Mouse (Mus musculus) limb, embryonic 12.5 days (tissue): ENCODE data around the gene Hist2h3c1. TPM values are rescaled to one million over a fixed set of nuclear protein-coding genes. Genes with fewer than 3 reads are reported as not detected.
A peak's percentile ranks its signal among the peaks of the same experiment; 100 is the strongest.
"Not testable (repeated sequence)": the region's sequence is repeated elsewhere in the genome, so short reads cannot be mapped to it uniquely, and the experiment has no call there.

Experiments used
- ATAC-seq: fragments of 200-750 bp; cut with Nextera tagmentation; 2 replicates; pipeline ENCODE4 v1.8.0; 2017; ENCODE audit warnings: low read depth, moderate TSS enrichment; ENCODE audit not compliant: insufficient number of reproducible peaks, insufficient read depth, low FRiP score, low TSS enrichment
- H3K27ac ChIP-seq: fragments of 300-500 bp; sonication (generic); 2 replicates; pipeline ENCODE4 v1.5.1; 2016; ENCODE audit warnings: mild to moderate bottlenecking, moderate library complexity
- H3K27me3 ChIP-seq: fragments of 300-500 bp; sonication (generic); 2 replicates; pipeline ENCODE4 v1.6.1; 2016; ENCODE audit warnings: mild to moderate bottlenecking, moderate library complexity
- H3K36me3 ChIP-seq: fragments of 300-500 bp; sonication (generic); 2 replicates; pipeline ENCODE4 v1.6.1; 2016; ENCODE audit warnings: mild to moderate bottlenecking, moderate library complexity
- H3K4me1 ChIP-seq: fragments of 300-500 bp; sonication (generic); replicated peaks from 2 replicates; pipeline ENCODE4 v1.6.1; 2016
- H3K4me2 ChIP-seq: fragments of 300-500 bp; sonication (generic); 2 replicates; pipeline ENCODE4 v1.6.1; 2016; ENCODE audit warnings: mild to moderate bottlenecking, moderate library complexity
- H3K4me3 ChIP-seq: fragments of 300-500 bp; sonication (generic); replicated peaks from 2 replicates; pipeline ENCODE4 v1.5.1; 2016; ENCODE audit warnings: mild to moderate bottlenecking
- H3K9ac ChIP-seq: fragments of 300-500 bp; sonication (generic); replicated peaks from 2 replicates; pipeline ENCODE4 v1.6.1; 2016; ENCODE audit warnings: mild to moderate bottlenecking, moderate library complexity
- H3K9me3 ChIP-seq: fragments of 300-500 bp; sonication (generic); 2 replicates; pipeline ENCODE4 v1.6.1; 2016; ENCODE audit warnings: mild to moderate bottlenecking, moderate library complexity
- WGBS: fragments of 180-500 bp; shearing (Covaris S2); methylation state at CpG from one replicate; pipeline ENCODE4 v1.1.7; 2016; 5-methylcytosine and 5-hydroxymethylcytosine counted together
- polyA plus RNA-seq: library from polyadenylated mRNA; unstranded; fragments of >200 nt; fragmentation: Nextera tagmentation; extraction: Ambion mirVana; gene quantifications from 2 replicates; pipeline ENCODE4 v1.2.1, GENCODE M21; 2016

The Hist2h3c1 gene
- 0.35 TPM in 1 of 2 replicates, not detected in the other for polyA plus RNA-seq

DNA sequence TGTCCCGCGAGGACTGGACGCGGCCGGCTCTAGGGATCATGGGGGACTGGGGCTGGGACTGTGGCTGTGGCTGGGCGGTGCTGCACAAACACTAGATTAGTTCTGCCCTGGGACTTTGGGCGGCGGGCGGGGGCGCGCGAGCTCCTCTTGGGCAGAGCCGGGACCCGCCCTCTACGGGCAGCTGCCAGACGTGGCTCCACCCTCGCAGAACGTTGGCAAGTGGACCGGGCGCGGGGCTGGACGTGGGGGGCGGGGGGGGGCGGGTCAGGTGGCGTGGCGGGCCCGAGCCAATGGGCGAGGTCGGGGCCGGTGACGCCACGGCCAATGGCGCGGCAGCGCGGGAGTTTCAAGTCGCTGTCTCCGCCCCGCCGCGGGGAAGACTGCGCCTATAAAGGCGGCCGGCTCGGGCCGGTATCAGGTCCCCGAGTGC lies at the start of gene Hist2h3c1:
Gene Hist2h3c1 (plus strand): TSS at position 259 of the 430 bp plus-strand sequence.
- H3K27ac ChIP-seq = peak within 1 kb of the TSS; percentile 82
- H3K4me2 ChIP-seq = peak within 1 kb of the TSS; percentile 59
- no CpG with 5 or more reads among the region's 47 CpGs for WGBS
- peak; percentile 94 for ATAC-seq
- not testable (repeated sequence) for H3K36me3 ChIP-seq, H3K27me3 ChIP-seq, H3K9me3 ChIP-seq
- H3K4me3 ChIP-seq = peak within 1 kb of the TSS; percentile 46
- peaks cover 55% of the 10 kb centered on the region for H3K4me1 ChIP-seq
- H3K9ac ChIP-seq = peak within 1 kb of the TSS; percentile 71

DNA sequence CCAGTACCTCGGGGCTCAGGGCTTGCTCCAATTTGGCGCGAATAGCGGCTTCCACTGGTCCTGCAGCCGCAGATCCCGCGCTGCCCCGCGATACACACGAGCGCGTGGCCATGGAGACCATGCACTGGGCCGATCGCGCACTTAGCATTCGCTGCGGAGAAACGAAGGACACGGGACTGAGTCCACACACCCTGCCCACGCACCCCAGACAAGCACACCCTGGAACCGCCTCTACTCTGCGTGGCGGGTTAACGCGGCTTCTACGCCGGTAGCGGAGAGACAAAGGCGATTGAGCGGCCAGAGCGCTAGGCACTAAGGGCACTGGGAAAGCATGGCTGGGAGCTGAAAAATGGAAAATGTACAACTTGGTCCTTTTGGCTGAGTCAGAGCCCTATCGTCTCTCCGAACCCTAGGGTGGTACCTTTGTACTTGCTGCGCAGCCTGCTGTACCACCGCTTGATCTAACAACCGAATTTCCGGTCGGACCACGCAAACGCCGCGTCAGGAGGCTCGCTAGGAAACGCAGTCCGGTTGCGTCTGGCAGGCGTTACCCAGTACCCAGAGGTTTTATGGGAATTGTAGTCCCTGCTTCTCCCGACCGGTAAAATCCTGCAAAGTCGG lies 49.2 kb upstream of the Hist2h3c1 start:
- peaks cover 11% of the 10 kb centered on the region for H3K4me1 ChIP-seq
- peak overlapping the region; percentile 66 for H3K4me3 ChIP-seq
- no peaks in the 10 kb centered on the region for H3K9me3 ChIP-seq
- H3K27me3 ChIP-seq = 0 out of 2 replicates have a peak, but pooled peaks cover 3% of the 10 kb centered on the region
- peaks cover 4% of the 10 kb centered on the region; the same call in 1 of the 2 replicates for H3K36me3 ChIP-seq
- peak; percentile 91 for ATAC-seq
- peak overlapping the region; percentile 91 for H3K4me2 ChIP-seq
- peak overlapping the region; percentile 87 for H3K9ac ChIP-seq
- H3K27ac ChIP-seq = peak overlapping the region; percentile 98
- whole genome bisulfite sequencing = under 1% methylated on average over 50 of the region's 50 CpGs

DNA sequence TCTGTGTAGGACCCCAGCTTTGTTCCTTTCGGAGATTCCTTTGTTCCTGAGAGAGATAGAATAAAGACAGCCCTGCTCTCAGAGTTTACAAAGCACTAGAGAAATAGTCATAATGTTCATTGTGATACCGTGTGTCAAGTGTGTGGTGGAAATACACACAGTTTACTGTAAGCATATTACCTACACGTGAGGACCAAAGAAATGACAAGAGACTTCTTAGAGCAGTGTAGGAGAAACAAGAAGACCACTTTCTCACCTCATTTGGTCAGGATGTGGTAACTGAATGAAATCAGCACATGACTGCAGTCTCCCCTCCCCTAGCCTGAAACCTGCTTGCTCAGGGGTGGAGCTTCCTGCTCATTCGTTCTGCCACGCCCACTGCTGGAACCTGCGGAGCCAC lies 48.3 kb upstream of the Hist2h3c1 start:
- H3K9me3 ChIP-seq = no peaks in the 10 kb centered on the region
- peaks cover 4% of the 10 kb centered on the region; the same call in 1 of the 2 replicates for H3K36me3 ChIP-seq
- peak overlapping the region; percentile 91 for H3K4me2 ChIP-seq
- 0 out of 2 replicates have a peak, but pooled peaks cover 3% of the 10 kb centered on the region for H3K27me3 ChIP-seq
- H3K4me1 ChIP-seq = peaks cover 11% of the 10 kb centered on the region
- peak overlapping the region; percentile 66 for H3K4me3 ChIP-seq
- 5% methylated on average over 6 of the region's 6 CpGs for WGBS
- ATAC-seq = peak; percentile 21; the same call in 1 of the 2 replicates
- H3K9ac ChIP-seq = peak overlapping the region; percentile 40
- 0 out of 2 replicates have a peak overlapping the region, but pooled peaks have one; percentile 35 for H3K27ac ChIP-seq

DNA sequence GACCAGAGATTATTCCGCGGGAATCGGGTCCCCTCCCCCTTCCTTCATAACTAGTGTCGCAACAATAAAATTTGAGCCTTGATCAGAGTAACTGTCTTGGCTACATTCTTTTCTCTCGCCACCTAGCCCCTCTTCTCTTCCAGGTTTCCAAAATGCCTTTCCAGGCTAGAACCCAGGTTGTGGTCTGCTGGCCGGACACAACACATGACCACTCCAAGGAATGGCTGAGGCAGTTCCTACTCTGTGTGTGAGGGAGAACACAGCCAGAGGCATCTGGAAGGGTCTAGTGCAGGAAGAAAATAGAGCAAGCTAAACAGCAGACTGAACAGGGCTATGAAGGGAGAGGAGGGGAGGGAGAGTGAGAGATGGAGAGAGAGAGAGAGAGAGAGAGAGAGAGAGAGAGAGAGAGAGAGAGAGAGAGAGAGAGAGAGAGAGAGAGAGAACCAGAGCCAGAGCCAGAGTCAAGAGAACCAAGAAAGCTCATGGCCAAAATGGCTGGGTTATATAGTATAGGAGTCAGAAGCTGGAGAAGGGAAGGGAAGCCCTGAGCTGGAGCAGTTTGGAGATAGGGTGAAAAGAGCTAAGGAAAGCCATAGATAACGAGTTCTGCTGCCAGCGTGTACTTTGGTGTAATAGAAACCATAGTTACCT lies 47.8 kb upstream of the Hist2h3c1 start:
- peak overlapping the region; percentile 91; the same call in 1 of the 2 replicates for H3K4me2 ChIP-seq
- not testable (repeated sequence) for H3K36me3 ChIP-seq, ATAC-seq, H3K27me3 ChIP-seq, H3K4me3 ChIP-seq, H3K9me3 ChIP-seq, H3K27ac ChIP-seq, H3K9ac ChIP-seq
- WGBS = 24% methylated on average over 8 of the region's 8 CpGs
- H3K4me1 ChIP-seq = peaks cover 11% of the 10 kb centered on the region

- no peaks in the 10 kb centered on the region for H3K27me3 ChIP-seq
- ATAC-seq = no peak
- peaks cover 4% of the 10 kb centered on the region; the same call in 1 of the 2 replicates for H3K36me3 ChIP-seq
- WGBS = 38% methylated on average over 2 of the region's 2 CpGs
- no peak overlapping the region for H3K27ac ChIP-seq
- H3K9ac ChIP-seq = no peak overlapping the region
- no peak overlapping the region for H3K4me2 ChIP-seq
- no peaks in the 10 kb centered on the region for H3K9me3 ChIP-seq
- H3K4me1 ChIP-seq = peaks cover 11% of the 10 kb centered on the region
- no peak overlapping the region for H3K4me3 ChIP-seq
These were observed 46.8 kb upstream of the Hist2h3c1 start for GRCm38 (mm10) chr3:96199731-96200130.

DNA sequence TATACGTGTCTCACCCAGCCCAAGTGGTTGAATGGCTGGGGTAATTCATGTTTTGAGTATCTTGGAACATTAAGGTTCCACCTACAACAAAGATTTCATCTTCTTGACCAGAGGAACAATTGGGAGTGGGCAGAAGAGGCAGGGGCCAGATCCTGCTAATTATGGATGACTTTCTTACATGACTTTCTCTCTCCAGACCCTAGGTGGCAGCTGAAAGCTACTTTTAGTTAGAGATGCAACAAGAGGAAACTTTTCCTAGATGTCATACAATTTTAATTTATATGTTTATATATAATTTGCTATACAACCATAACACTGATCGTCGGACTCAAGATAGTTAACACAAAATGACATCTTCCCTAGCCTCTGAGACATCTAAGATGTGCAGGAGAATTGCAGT lies 38.7 kb upstream of the Hist2h3c1 start:
- Histone ChIP-seq H3K4me1 (no peaks in the 10 kb centered on the region), H3K9me3 (no peaks in the 10 kb centered on the region), H3K27ac (no peak overlapping the region), H3K4me2 (no peak overlapping the region), H3K4me3 (no peak overlapping the region), H3K27me3 (no peaks in the 10 kb centered on the region), H3K9ac (no peak overlapping the region), H3K36me3 (no peaks in the 10 kb centered on the region)
- 89% methylated on average over 3 of the region's 3 CpGs for WGBS
- ATAC-seq = no peak

- ATAC-seq = no peak
- Histone ChIP-seq H3K4me2 (no peak overlapping the region), H3K27me3 (no peaks in the 10 kb centered on the region), H3K9ac (no peak overlapping the region), H3K9me3 (no peaks in the 10 kb centered on the region), H3K4me1 (no peaks in the 10 kb centered on the region), H3K36me3 (no peaks in the 10 kb centered on the region), H3K4me3 (no peak overlapping the region), H3K27ac (no peak overlapping the region)
- 26% methylated on average over 15 of the region's 15 CpGs for WGBS
These were observed 37.2 kb upstream of the Hist2h3c1 start for GRCm38 (mm10) chr3:96209242-96209641.

- H3K4me2 ChIP-seq = peak overlapping the region; percentile 80
- H3K27ac ChIP-seq = peak overlapping the region; percentile 99
- H3K27me3 ChIP-seq = no peaks in the 10 kb centered on the region
- no peaks in the 10 kb centered on the region for H3K9me3 ChIP-seq
- H3K4me1 ChIP-seq = peaks cover 34% of the 10 kb centered on the region
- H3K4me3 ChIP-seq = peak overlapping the region; percentile 59
- peak; percentile 9; the same call in 1 of the 2 replicates for ATAC-seq
- H3K36me3 ChIP-seq = no peaks in the 10 kb centered on the region
- WGBS = under 1% methylated on average over 12 of the region's 12 CpGs
- H3K9ac ChIP-seq = peak overlapping the region; percentile 63
These were observed 27.3 kb upstream of the Hist2h3c1 start for GRCm38 (mm10) chr3:96219191-96219641.

DNA sequence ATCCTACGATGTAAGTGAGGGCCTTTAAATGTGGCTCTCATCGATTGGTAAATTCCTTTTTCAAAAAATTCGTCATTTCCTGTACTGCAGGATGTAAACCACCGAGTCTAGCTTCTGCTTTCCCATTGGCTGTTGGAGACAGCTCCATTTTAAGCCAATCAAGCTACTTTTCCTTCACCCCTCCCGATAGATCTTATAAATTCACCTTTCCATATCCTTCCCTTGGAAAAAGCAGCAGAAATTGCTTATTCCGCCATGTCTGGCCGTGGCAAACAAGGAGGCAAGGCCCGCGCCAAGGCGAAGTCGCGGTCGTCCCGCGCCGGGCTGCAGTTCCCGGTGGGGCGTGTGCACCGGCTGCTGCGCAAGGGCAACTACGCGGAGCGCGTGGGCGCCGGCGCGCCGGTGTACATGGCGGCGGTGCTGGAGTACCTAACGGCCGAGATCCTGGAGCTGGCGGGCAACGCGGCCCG lies 26.8 kb upstream of the Hist2h3c1 start, which contains the start of the genes Bola1 and Hist2h2ab:
Gene Bola1 (minus strand): TSS at position 49 of the 470 bp plus-strand sequence.
Gene Hist2h2ab (plus strand): TSS at position 205 of the 470 bp plus-strand sequence.
- Histone ChIP-seq H3K9ac (peak within 1 kb of the TSS; percentile 87), H3K36me3 (no peaks in the 10 kb centered on the region), H3K4me1 (peaks cover 36% of the 10 kb centered on the region), H3K4me3 (peak within 1 kb of the TSS; percentile 59), H3K4me2 (peak within 1 kb of the TSS; percentile 80), H3K27me3 (no peaks in the 10 kb centered on the region), H3K27ac (peak within 1 kb of the TSS; percentile 99), H3K9me3 (no peaks in the 10 kb centered on the region)
- ATAC-seq = peak; percentile 87
- WGBS = under 1% methylated on average over 37 of the region's 37 CpGs

- H3K27me3 ChIP-seq, ATAC-seq, H3K9me3 ChIP-seq, H3K36me3 ChIP-seq: not testable (repeated sequence)
- Histone ChIP-seq H3K27ac (peak overlapping the region; percentile 99), H3K4me2 (peak overlapping the region; percentile 80), H3K9ac (peak overlapping the region; percentile 87), H3K4me1 (peaks cover 36% of the 10 kb centered on the region), H3K4me3 (peak overlapping the region; percentile 59)
- 0% methylated on average over 31 of the region's 47 CpGs for WGBS
These were observed 26.2 kb upstream of the Hist2h3c1 start for GRCm38 (mm10) chr3:96220131-96220764.
